Mouse (Mus musculus): ENCODE measurements around the gene Hist1h2ap. TPM values are rescaled to one million over a fixed set of nuclear protein-coding genes. Genes with fewer than 3 reads are reported as not detected.
A peak's percentile ranks its signal among the peaks of the same experiment; 100 is the strongest.
"Not testable (repeated sequence)": the region's sequence is repeated elsewhere in the genome, so short reads cannot be mapped to it uniquely, and the experiment has no call there.

The Hist1h2ap gene
- polyA plus RNA-seq, 1 experiment from 2014 or later = 3,374 TPM

GRCm38 (mm10) chr13:21840508-21840907 is 7.2 kb upstream of the Hist1h2ap start:
- not testable (repeated sequence) for H3K36me3 ChIP-seq; H3K27ac ChIP-seq; H3K4me2 ChIP-seq (replicated peaks); H3K9ac ChIP-seq; H3K9me3 ChIP-seq (replicated peaks); H3K4me3 ChIP-seq; H3K4me1 ChIP-seq; H3K27me3 ChIP-seq
- peak; percentile 66; the same call in 1 of the 2 replicates for ATAC-seq (ENCODE audit: low FRiP score)
- WGBS = no CpG with 5 or more reads among the region's 4 CpGs

DNA sequence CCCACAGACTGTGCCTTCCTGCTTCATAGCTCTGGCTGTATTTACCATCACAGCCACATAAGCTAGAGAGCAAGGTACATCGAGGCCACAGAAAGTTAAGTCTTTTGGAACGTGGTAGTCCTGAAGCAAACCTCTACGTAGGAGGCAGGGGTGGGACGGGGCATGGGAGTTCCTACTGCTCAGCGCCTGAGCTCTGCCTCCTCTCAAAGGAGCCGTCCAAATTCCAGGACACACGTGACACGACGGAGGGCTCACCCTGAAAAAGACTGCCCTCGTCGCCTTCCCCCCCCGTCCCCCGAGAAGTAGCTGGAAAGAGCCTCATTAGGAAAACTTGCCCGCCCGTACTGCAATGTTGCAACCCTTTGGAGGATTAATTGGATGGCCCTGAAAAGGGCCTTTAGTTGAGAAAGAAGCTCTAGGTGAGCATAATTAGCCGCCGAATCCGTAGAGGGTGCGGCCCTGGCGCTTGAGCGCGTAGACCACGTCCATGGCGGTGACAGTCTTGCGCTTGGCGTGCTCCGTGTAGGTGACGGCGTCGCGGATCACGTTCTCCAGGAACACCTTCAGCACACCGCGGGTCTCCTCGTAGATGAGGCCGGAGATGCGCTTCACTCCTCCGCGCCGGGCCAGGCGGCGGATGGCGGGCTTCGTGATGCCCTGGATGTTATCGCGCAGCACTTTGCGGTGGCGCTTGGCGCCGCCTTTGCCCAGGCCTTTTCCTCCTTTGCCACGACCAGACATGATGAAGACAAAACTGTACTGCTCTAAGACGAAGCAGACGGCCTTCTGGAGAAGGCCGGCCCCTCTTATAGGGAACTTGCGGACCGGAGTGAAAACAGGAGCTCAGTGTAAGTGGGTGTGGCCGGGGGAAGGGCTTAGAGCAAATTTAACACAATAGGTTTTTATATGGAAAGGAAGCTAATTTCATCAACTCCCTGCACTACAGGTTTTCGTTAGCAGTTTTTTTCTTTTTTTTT is 1.6 kb downstream of the Hist1h2ap start, which contains the start of gene Hist1h4n:
Gene Hist1h4n, minus strand, starts transcription at position 779 of the 977 bp plus-strand sequence.
- H3K4me2 ChIP-seq (replicated peaks) = peak within 1 kb of the TSS; percentile 37
- H3K36me3 ChIP-seq; H3K4me1 ChIP-seq; H3K27ac ChIP-seq; H3K9me3 ChIP-seq (replicated peaks); H3K4me3 ChIP-seq; H3K27me3 ChIP-seq; H3K9ac ChIP-seq: not testable (repeated sequence)
- peak; percentile 83 for ATAC-seq (ENCODE audit: low FRiP score)
- WGBS = under 1% methylated on average over 29 of the region's 58 CpGs

- no peak overlapping the region for H3K4me2 ChIP-seq (replicated peaks)
Observed at GRCm38 (mm10) chr13:21830344-21830743, 3.0 kb downstream of the Hist1h2ap start.

DNA sequence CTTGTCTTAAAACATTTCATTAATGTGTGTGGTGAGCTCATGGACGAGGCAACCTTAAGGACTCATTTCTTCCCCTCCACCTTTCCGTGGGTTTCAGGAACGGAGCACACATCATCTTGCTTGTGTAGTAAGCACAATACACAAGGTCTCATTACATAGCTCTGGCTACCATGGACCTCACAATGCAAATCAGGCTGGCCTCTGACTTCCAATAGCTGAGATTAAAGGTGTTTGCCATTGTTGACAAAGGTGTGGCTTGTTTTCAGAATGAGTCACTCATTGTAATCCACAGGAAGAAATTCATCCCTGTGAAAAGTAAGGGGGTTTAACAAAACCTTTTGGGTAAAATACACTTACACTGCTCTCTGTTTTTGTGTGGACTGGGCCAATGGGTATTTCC is 4.8 kb downstream of the Hist1h2ap start:
- Histone ChIP-seq H3K4me2 (replicated peaks) (no peak overlapping the region), H3K27ac (no peak overlapping the region), H3K4me3 (no peak overlapping the region), H3K36me3 (no peaks in the 10 kb centered on the region), H3K4me1 (no peaks in the 10 kb centered on the region), H3K27me3 (no peaks in the 10 kb centered on the region), H3K9ac (no peak overlapping the region), H3K9me3 (replicated peaks) (no peaks in the 10 kb centered on the region)
- 92% methylated on average over 3 of the region's 3 CpGs for WGBS
- ATAC-seq (ENCODE audit: low FRiP score) = no peak

More at GRCm38 (mm10) chr13:21830344-21830743, 3.0 kb downstream of the Hist1h2ap start:
- 89% methylated on average over 10 of the region's 10 CpGs for WGBS
- H3K4me3 ChIP-seq = no peak overlapping the region
- H3K27me3 ChIP-seq = no peaks in the 10 kb centered on the region
- H3K9me3 ChIP-seq (replicated peaks) = no peaks in the 10 kb centered on the region
- no peak overlapping the region for H3K9ac ChIP-seq
- H3K4me1 ChIP-seq = no peaks in the 10 kb centered on the region
- H3K36me3 ChIP-seq = no peaks in the 10 kb centered on the region
- no peak overlapping the region for H3K27ac ChIP-seq
- ATAC-seq (ENCODE audit: low FRiP score) = no peak

- H3K27ac ChIP-seq; H3K4me2 ChIP-seq (replicated peaks); H3K27me3 ChIP-seq; H3K9me3 ChIP-seq (replicated peaks); H3K36me3 ChIP-seq; H3K4me1 ChIP-seq; ATAC-seq (ENCODE audit: low FRiP score); H3K9ac ChIP-seq; H3K4me3 ChIP-seq: not testable (repeated sequence)
- WGBS = 70% methylated on average over 6 of the region's 16 CpGs
Observed at GRCm38 (mm10) chr13:21820082-21820890, 13.0 kb downstream of the Hist1h2ap start.

- H3K9me3 ChIP-seq (replicated peaks); H3K27me3 ChIP-seq; H3K4me1 ChIP-seq; H3K27ac ChIP-seq; H3K9ac ChIP-seq; H3K4me3 ChIP-seq; H3K36me3 ChIP-seq: not testable (repeated sequence)
- under 1% methylated on average over 14 of the region's 14 CpGs for WGBS
- peak; percentile 48; the same call in 1 of the 2 replicates for ATAC-seq (ENCODE audit: low FRiP score)
- peak overlapping the region; percentile 38 for H3K4me2 ChIP-seq (replicated peaks)
Observed at GRCm38 (mm10) chr13:21812092-21812491, 21.2 kb downstream of the Hist1h2ap start.

DNA sequence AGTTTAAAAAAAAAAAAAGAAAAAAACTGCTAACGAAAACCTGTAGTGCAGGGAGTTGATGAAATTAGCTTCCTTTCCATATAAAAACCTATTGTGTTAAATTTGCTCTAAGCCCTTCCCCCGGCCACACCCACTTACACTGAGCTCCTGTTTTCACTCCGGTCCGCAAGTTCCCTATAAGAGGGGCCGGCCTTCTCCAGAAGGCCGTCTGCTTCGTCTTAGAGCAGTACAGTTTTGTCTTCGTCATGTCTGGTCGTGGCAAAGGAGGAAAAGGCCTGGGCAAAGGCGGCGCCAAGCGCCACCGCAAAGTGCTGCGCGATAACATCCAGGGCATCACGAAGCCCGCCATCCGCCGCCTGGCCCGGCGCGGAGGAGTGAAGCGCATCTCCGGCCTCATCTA is 21.8 kb downstream of the Hist1h2ap start, which contains the start of gene Hist1h4m:
Gene Hist1h4m, plus strand, starts transcription at position 208 of the 400 bp plus-strand sequence.
- not testable (repeated sequence) for H3K36me3 ChIP-seq; H3K27ac ChIP-seq; H3K9ac ChIP-seq; H3K9me3 ChIP-seq (replicated peaks); H3K4me3 ChIP-seq; H3K4me1 ChIP-seq; H3K27me3 ChIP-seq
- WGBS = no CpG with 5 or more reads among the region's 24 CpGs
- peak; percentile 67 for ATAC-seq (ENCODE audit: low FRiP score)
- H3K4me2 ChIP-seq (replicated peaks) = peak within 1 kb of the TSS; percentile 38

GRCm38 (mm10) chr13:21811074-21811473 is 22.2 kb downstream of the Hist1h2ap start:
- H3K4me3 ChIP-seq; H3K27ac ChIP-seq; H3K9ac ChIP-seq; H3K36me3 ChIP-seq; H3K4me1 ChIP-seq; H3K4me2 ChIP-seq (replicated peaks); H3K27me3 ChIP-seq; H3K9me3 ChIP-seq (replicated peaks): not testable (repeated sequence)
- ATAC-seq (ENCODE audit: low FRiP score) = peak; percentile 33; the same call in 1 of the 2 replicates
- WGBS = no CpG with 5 or more reads among the region's 8 CpGs

- peak; percentile 99 for ATAC-seq (ENCODE audit: low FRiP score)
- H3K9ac ChIP-seq; H3K9me3 ChIP-seq (replicated peaks); H3K4me3 ChIP-seq; H3K27ac ChIP-seq; H3K36me3 ChIP-seq; H3K4me2 ChIP-seq (replicated peaks); H3K27me3 ChIP-seq; H3K4me1 ChIP-seq: not testable (repeated sequence)
- no CpG with 5 or more reads among the region's 23 CpGs for WGBS
Observed at GRCm38 (mm10) chr13:21810073-21810472, 23.2 kb downstream of the Hist1h2ap start, which contains the start of the genes Hist1h2bq and Hist1h2ao. Gene Hist1h2bq (minus strand): TSS chr13:21810197. Gene Hist1h2ao (plus strand): TSS chr13:21810465.

DNA sequence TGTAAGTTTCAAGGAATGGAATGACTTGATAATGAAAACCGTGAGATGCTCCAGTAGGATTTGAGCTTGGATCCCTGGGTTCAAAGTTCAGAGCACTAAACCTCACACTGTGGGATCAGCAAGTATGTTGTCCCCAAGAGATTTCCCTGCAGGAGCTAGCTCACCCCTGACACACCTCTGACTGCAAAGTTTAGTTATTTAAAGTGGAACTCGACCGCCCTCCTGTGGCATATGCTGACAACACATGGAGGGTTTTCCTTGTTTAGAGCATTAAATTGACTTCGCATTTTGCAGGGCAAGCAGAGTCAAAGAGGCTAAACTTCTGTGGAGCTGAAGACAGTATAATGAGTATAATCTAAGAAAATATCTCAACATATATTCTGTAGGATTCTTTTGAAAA is 30.2 kb downstream of the Hist1h2ap start:
- H3K4me1 ChIP-seq; H3K36me3 ChIP-seq; H3K4me3 ChIP-seq; H3K9me3 ChIP-seq (replicated peaks); H3K27me3 ChIP-seq; H3K4me2 ChIP-seq (replicated peaks); H3K9ac ChIP-seq; H3K27ac ChIP-seq: not testable (repeated sequence)
- ATAC-seq (ENCODE audit: low FRiP score) = peak; percentile 80
- no CpG with 5 or more reads among the region's 4 CpGs for WGBS

GRCm38 (mm10) chr13:21797163-21797562 is 36.1 kb downstream of the Hist1h2ap start:
- ATAC-seq (ENCODE audit: low FRiP score); H3K9ac ChIP-seq; H3K4me3 ChIP-seq; H3K27me3 ChIP-seq; H3K27ac ChIP-seq; H3K4me2 ChIP-seq (replicated peaks); H3K9me3 ChIP-seq (replicated peaks); H3K4me1 ChIP-seq; H3K36me3 ChIP-seq: not testable (repeated sequence)

DNA sequence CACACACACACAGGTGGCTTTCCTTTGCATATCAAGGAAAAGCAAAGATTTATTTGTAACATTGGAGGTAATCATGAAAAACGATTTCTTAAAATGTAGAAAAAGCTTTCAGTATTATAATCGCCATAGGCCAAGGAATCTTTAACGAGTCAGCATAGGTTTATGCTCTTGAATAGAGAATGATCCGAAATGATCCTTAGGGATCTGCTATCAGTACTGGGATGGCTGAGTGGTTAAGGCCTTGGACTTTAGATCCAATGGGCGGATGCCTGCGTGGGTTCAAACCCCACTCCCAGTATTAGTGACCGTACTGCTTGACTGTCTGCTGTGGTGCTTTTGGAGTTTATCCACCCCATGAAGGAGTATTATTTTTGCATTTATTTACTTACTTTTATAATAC is 37.7 kb downstream of the Hist1h2ap start:
- ATAC-seq (ENCODE audit: low FRiP score) = no peak
- H3K9me3 ChIP-seq (replicated peaks) = no peaks in the 10 kb centered on the region

More for the DNA sequence above, 37.7 kb downstream of the Hist1h2ap start:
- Histone ChIP-seq H3K4me3 (no peak overlapping the region), H3K27me3 (0 out of 2 replicates have a peak, but pooled peaks cover 3% of the 10 kb centered on the region), H3K4me2 (replicated peaks) (no peak overlapping the region), H3K27ac (no peak overlapping the region), H3K4me1 (peaks cover 4% of the 10 kb centered on the region), H3K9ac (no peak overlapping the region), H3K36me3 (no peaks in the 10 kb centered on the region)
- 92% methylated on average over 7 of the region's 7 CpGs for WGBS
